Mouse (Mus musculus) kidney, adult 2 months (tissue): Measurements from ENCODE around the gene Ppp1r35.

ENCODE experiments used
- CTCF ChIP-seq: fragments of 200-500 bp; conservative IDR thresholded peaks from 2 replicates; pipeline ENCODE4 v1.5.1; 2011; ENCODE audit warnings: low read depth, mild to moderate bottlenecking, control low read depth, low read length, moderate library complexity, mixed read lengths; ENCODE audit not compliant: insufficient read depth, insufficient read length
- POLR2A ChIP-seq: fragments of 200-500 bp; IDR thresholded peaks from one replicate; pipeline ENCODE4 v1.6.1; 2011; ENCODE audit warnings: low read depth, low read length, control low read depth

DNA sequence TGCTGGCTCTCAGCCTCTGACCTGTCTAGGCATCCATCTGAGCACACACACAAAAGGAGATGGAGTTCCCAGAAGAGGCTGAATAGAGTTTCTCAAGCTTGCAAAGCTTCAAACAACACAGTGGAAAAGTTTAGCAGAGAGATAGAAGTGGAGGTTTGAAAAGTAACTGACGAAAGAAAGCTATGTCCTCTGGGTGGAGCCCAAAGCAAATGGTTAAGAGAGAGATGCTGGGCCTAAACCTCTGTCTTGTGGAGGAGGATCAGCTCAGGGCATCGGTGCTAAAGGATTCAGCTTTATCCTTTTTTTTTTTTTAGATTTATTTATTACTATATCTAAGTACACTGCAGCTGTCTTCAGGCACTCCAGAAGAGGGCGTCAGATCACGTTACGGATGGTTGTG is 29.7 kb downstream of the Ppp1r35 start:
- no peak for TF ChIP-seq CTCF
- TF ChIP-seq POLR2A = no peak
